Mouse (Mus musculus) yolk sac, embryonic 10.5 days (tissue): Measurements from ENCODE around the gene L3hypdh.
"Not testable (repeated sequence)": the region's sequence is repeated elsewhere in the genome, so short reads cannot be mapped to it uniquely, and the experiment has no call there.

Experiments used
- DNase-seq: peaks from one replicate; pipeline ENCODE4 v3.0.0-alpha.2; 2017; ENCODE audit warnings: low spot score

Gene L3hypdh

GRCm38 (mm10) chr12:72053303-72053702, 31.9 kb downstream of the L3hypdh start:
- DNase-seq: no peak

- DNase-seq: no peak
Measured at GRCm38 (mm10) chr12:72052571-72052970, 32.7 kb downstream of the L3hypdh start.

- no peak for DNase-seq
Measured at GRCm38 (mm10) chr12:72050821-72051220, 34.4 kb downstream of the L3hypdh start.

GRCm38 (mm10) chr12:72050156-72050555, 35.1 kb downstream of the L3hypdh start:
- not testable (repeated sequence) for DNase-seq

DNA sequence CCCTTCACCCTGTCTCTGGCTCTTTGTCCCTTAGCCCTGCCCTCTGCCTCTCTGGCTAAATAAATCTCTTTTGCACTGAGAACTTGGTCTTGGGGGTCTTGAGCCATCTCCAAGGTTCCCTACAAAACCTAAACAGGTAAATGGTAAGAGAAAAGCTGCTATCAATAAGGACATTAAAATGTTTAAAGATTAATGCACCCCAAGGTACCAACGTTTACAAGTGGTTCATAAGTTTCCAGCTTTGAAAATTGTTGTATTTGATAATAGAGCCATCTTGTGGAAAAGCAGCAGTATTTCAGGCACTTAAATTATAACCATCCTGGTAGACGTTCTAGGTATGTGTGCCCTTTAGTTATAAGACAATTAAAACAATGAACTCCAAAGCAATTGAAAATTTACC, 37.7 kb downstream of the L3hypdh start:
- DNase-seq: no peak

DNA sequence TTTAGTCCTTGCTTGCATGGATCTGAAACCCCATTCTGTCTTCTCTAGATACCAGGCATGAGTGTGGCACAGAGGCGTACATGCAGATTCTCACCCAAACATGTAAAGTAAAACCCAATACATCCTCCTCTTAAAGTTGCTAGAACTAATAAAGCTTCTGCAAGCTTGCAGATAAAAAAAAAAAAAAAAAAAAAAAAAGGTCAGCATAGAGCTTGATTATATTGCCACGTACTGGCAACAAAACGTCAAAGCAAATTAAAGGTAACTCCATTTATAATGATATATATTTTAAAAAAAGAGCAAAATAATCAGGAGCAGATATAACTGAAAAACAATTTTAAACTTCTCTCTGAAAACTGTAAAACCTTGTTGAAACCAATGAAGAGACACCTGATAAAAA, 44.0 kb downstream of the L3hypdh start:
- DNase-seq: no peak

- peak; percentile 69 for DNase-seq
Measured at GRCm38 (mm10) chr12:72039501-72039900, 45.7 kb downstream of the L3hypdh start.

DNA sequence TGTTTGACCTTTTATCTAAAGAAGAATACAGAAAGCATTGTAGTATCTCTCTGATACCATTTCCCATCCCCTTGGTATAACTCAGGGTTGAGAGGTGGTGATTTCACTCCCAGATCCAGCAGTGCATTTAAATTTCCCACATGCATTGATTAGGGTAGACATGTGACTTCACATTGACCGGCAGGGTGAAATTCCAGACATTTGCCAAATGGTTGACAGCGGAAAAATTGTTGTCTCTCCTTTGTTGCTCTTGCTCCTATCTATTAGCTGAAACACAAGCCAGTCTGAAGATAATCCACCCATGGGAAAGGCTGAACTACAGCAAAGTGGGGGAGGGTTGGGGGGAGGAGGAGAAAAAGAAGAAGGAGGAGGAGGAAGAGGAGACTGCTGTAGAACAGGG, 46.4 kb downstream of the L3hypdh start:
- DNase-seq: no peak

DNA sequence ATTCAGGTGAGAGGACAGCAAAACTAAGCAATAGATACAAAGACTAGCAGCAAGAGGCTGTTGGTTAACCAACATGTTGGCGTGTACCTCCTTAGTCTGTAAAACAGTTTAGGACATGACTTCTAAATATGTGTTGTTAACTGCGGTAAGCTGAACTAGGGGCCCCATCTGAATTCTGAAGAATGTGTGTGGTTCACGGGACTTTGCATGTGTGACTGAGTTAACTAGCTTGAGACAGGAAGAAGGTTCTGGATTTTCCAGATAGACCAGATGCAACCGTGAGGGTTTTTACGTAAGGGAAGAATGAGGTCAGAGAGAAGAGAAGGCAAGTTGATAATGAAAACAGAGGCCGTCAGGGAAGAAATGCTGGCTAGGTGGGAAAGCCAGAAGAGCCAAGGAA, 48.2 kb downstream of the L3hypdh start:
- DNase-seq: no peak

DNA sequence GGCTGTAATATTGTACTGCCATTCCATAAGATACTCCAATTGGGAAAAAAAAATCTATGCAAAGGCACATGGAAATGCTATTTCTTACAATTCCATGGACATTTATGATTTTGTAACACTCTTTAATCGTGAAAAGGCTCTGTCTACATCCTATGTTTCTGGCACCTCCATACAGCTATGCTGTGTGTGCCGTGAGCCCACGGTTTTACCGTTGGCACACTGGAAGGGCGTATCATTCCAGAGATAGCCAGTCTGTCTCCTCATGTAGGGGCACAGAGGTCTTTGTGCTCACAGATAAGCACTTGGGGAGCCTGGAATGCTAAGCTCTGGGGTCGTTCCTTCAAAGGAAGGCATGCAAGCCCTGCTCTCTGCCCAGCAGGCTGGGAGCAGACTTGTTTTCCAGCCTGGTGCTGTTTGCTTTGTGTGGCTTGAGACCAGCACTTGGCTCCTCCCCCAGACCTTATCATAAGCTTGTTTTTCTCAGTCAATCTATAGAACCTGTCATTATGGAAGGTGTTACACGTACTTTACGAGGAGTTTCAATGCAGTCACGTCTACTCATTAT, 49.1 kb downstream of the L3hypdh start:
- DNase-seq: no peak

GRCm38 (mm10) chr12:72031794-72032193, 53.4 kb downstream of the L3hypdh start:
- no peak for DNase-seq

DNA sequence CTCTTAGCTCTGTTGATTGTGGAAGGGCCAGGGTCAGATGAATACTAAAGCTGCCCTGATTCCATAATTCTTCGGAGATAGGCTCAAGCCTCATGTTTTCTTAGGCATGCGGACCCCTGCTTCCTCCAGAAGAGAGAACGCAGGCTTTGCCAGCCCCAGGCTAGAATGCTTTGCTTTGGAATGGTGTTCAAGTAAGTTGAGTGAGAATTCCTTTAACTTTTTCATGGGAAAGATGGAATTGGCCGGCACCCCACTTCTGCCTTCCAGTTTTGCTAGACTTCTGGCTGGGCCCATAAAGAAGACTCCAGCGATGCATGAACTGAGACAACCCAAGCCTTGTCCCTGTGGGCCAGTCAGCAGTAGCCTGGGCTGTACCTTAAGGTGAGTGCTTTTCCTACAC, 54.1 kb downstream of the L3hypdh start:
- DNase-seq: no peak

GRCm38 (mm10) chr12:72025275-72025795, 59.9 kb downstream of the L3hypdh start:
- DNase-seq: no peak

- DNase-seq: no peak
Measured at GRCm38 (mm10) chr12:72023572-72023971, 61.7 kb downstream of the L3hypdh start.
